Mouse (Mus musculus): ENCODE data around the gene Mtg2.

Gene Mtg2

DNA sequence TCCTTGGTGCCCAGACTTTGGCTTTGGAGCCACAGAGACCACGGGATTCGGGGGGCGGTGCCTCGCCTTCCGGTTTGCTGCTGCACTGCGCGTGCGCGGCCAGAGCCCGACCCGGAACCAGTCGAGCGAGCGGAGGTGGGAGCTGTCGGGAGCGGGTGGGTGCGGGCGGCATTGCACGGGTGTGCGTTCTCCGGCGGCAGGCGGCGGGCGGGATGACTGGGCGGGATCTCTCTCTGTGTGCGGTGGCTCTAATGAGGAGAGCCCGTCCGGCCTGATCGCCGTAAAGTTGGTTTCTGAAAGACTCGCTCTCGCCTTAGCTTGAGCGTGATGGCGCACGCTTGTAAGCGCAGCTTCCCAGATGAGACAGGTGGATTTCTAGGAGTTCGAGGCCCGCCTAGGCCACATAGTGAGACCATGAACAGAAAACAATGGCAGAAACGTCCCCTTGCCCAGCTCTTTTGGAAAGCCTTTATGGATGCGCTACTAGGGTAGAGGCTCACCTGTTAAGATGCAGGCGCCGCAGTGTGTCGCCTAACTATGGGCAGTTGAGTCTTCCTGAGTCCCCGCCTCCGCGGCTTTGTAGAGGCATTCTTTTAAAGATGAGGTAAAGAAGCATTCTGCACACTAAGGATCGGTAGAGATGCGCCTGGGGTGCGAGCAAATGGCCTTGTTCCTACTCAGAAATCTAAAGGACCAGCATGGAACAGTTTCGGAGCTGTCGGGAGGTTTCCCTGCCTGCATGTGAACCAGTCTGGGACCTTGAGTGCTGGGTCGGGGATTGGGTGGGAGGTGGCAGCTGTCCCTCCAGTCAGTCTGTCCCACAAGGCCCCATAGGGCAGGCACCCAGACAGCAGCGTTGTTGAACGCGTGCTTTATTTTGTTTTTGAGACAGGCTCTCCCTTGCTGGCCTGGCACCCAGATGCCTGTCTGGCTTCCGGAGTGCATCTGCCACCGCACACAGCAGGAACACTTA, at the start of gene Mtg2:
Gene Mtg2, plus strand, starts transcription at position 108 of the 973 bp plus-strand sequence.
- peak; percentile 91 to 96 for DNase-seq (ENCODE audit: low spot score in 2 of 2)

DNA sequence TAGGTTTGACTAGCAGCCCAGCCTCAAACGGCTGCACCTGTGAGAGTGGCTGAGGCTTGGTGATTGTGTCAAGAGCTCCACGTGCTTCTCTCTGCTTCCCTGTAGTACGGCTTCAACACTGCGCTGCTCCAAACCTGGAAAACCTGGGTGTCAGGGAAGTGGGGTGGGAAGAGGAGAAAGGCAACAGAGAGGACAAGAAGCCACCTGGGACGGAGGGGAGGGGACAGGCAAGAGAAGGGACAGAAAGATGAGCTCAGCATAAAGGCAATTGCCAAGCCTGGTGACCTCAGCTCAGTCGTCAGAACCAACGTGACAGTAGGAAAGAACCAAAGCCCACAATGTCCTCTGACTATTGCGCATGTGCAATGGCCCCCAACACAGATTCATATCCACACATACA, 49.5 kb upstream of the Mtg2 start:
- no peak for DNase-seq (ENCODE audit: low spot score in 2 of 2)

DNA sequence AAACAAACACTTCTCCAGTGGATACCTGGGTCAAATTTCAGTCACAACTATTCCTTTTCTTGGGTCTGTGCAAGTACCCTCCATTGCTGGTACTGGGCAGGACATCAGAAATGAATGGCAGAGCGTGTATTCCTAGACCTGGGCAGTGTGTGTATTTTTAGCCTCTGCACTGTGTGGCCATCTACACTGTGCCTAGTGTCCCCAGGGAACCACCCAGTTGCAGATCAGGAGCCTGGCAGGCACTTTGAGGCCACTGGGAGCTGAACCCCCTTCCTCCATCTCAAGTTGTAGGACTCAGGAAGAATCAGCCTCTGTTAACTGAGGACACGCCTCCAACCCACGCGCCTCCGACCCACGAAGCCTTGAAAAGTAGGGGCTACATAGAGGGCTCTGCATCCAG, 47.6 kb upstream of the Mtg2 start:
- no peak for DNase-seq (ENCODE audit: low spot score in 2 of 2)

DNA sequence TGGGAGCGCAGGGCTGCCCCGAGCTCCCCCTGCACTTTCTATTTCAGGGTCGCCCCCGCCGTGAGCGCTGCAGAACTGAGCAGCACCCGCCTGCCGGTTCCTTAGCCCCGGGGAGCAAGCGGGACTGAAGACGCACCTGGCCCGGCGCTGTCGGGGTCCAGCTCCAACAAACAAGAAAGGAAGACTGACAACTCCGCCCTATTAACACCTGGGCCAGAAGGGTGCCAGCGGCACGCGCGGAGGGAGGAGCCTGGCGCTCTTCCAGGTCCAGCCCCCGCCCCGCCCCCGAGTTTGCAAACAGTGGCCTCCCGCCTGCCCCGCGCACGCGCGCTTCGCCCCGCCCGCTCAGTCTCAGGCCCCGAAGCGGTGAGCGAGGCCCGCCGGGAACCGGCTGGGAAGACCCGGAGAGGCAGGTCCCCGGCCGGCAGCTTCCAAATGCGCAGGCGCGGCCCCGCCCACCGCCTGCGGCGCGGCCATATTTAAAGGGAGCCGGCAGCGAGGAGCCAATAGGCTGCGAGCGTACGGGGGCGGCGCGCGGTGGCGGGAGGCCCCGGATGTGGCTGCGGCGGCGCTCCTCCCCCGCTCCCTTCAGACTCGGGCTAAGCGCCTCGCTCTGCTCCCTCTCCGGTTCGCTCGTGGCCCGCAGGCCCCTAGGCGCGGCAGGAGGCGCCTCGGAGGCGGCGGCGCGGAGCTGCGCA, 45.8 kb upstream of the Mtg2 start, which contains the start of gene Lsm14b:
Gene Lsm14b, plus strand, starts transcription at position 587 of the 698 bp plus-strand sequence.
- peak; percentile 97 to 99 for DNase-seq (ENCODE audit: low spot score in 2 of 2)

DNA sequence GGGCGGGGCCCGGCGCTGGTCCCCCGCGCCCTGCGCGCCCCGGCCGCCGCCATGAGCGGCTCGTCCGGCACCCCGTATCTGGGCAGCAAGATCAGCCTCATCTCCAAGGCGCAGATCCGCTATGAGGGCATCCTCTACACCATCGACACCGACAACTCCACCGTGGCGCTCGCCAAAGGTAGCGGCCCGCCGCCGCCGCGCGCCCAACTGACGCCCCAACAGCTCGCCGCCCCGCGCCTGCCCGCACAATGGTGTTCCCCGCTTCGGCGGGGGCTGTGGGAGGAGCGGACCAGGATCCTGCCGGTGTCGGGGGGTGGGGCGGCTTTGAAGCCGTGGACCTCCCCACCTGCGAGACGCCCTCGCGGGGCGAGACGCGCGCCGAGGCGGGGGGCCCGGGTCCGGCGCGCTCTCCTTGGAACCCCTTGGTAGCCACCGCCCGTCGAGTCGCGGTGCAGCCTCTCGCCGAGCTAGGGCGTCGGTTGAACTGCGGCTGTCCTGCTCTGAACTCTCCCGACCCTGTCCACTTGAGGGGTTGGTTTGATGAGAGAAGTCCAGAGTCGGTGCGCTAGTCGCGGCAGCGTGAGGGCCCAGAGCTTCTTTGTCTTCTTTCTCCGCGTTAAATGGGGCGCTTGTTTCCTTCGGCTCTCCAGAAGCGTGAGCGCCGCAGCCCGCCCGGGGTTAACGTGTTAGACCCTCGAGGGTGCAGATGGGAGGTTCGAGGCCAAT, 45.1 kb upstream of the Mtg2 start:
- DNase-seq (ENCODE audit: low spot score in 2 of 2): peak in 1 of 2 experiments; percentile 48

DNA sequence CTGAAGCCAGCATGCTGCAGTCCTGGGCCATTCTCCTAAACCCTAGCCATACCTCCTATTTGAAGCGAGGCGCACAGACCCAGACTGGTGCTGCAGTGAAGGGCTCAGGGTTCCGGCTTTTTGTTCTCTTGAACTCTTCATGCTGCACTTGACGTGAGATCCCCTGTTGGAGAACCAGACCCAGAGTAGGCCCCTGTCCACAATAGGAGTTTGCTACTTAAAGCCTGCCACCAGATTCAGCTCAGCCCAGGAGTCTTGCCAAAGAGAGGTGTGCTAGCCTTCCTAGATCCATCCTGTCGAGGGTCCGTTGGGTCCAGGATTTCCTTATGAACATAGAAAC, 44.6 kb upstream of the Mtg2 start:
- no peak for DNase-seq (ENCODE audit: low spot score in 2 of 2)

DNA sequence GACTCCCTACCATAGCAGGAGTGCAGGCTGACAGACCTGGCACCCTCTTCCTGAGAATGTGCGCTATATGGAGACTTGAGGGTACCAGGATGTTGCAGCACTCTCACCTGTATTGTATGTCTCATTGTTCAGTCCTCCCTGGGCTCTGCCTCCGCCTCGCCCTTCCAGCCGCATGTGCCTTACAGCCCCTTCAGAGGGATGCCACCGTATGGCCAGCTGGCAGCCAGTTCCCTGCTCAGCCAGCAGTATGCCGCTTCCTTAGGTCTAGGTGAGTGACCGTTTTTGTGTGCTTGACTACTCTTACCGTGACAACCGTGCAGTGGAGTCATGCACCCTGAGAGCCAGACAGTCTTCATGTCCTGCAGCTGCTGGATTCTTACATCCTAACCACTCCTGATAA, 42.6 kb upstream of the Mtg2 start:
- DNase-seq (ENCODE audit: low spot score in 2 of 2): no peak

DNA sequence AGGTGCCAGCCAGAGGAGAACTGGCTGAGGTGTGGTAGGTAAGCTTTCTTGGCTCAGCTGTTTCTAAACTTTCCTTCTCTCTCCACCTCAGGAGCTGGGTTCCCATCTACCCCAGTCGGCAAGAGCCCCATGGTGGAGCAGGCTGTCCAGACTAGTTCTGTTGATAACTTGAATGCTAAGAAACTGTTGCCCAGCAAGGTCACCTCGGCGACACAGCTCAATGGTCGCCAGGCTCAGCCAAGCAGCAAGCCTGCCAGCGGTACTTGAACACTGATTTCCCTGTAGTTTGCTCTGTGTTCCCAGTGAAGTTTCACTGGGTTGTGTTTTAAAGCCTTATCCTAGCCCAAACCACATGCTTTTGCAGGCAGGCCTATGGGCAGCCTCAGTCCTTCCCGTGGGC, 39.1 kb upstream of the Mtg2 start:
- no peak for DNase-seq (ENCODE audit: low spot score in 2 of 2)

DNA sequence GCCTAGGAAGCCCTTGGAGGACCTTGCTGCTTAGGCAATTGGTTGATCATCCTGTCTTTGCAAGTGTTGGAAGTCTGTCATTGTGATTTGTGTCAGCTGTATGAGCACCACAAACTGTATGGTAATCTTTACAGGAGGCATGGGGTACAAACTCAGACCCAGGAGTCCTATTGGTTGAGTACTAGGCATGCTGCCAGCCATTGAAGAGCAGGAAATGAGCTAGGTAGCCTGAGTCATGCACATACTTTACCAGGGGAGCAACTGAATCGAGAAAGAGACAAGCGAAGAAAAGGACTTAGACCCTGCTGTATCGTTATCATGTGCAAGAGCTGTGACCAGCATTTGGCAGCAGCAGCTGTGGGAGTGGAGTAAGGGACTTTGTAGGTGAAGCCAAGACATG, 37.5 kb upstream of the Mtg2 start:
- no peak for DNase-seq (ENCODE audit: low spot score in 2 of 2)

DNA sequence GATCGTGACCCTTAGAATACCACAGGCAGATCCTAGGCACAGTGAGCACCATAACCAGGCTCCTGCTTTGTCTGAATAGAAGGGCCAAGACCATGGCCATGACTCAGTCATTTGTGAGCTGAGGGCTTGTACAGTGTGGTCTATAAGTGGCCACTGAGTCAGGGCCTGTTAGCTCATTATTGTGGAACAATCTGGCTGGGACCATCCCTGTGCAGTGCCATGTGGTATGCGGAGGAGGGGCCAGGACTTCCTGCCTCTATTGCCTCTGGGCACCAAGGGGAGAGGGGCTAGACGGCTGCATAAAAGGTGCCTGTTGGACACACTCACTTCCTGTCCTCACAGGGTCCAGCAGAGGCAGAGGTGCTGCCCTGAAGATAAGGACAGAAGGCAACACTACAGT, 36.4 kb upstream of the Mtg2 start:
- DNase-seq (ENCODE audit: low spot score in 2 of 2): no peak

DNA sequence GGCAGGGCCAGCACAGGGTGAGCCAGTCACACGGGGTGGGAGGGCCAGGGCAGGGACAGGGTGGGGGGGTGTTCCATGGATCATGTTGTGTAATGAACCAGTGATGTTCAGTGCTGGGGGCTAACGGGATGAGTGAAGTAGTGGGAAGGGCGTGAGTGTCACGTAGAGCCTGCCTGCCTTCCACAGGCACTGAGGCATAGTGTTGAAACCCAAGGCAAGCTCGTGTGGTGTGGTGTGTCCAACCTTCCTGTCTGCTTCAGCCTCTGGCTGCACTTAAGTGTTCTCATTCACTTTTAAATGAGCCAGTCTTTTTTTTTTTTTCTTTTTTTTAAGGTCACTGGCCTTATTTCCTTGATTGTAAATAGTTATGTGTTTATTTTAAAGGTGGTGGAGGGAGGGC, 35.6 kb upstream of the Mtg2 start:
- no peak for DNase-seq (ENCODE audit: low spot score in 2 of 2)

DNA sequence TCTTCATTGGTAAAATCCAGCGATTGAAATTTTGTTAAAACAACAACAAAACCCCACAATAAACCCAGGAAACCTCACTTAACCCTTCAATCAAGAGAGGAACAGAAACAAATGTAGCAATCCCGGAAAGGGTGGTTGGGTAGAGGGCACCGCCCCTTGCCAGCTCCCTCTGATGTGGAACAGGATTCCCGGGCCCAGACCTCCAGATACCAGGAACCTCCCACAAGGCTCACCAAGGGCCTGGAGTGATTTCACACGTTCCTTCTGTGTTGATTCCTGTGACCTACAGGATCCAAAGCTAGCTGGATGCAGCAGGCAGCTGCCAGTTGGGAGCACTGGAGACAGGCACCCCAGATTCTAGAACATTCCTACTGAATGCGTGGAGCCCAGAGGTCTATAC, 30.0 kb upstream of the Mtg2 start:
- DNase-seq (ENCODE audit: low spot score in 2 of 2): no peak

DNA sequence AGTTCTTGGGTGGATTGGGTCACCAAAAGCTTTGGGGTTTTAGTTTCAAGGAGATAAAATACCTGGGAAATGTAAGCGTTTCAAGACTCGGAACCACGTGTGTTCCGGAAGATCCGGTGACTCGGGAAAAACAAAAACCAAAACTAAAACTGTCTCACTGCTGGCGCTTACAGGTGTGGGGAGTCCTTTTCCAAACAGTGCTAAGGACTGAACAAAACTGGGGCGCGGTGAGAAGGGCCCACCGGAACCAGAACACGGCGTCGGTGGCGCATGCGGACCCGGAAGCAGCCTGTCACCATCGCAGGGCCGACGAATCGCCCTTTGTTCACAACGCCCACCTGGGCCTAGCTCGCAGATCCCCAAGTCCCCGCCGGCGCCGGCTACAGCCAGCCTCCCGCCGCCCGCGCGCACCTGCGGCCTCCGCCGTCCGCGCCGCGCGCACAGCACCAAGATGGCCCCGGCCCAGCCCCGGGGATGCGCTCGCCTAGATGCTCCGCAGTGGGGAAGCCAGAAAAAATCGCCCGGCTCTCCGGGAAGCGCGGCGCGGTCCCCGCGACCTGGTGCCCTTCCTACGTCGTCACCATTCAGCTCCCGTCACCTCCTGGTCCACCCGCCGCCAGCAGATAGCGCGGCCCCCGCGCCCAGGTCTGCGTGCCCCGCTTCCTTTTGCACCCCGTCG, 28.7 kb upstream of the Mtg2 start:
- DNase-seq (ENCODE audit: low spot score in 2 of 2): peak in 1 of 2 experiments; percentile 38

DNA sequence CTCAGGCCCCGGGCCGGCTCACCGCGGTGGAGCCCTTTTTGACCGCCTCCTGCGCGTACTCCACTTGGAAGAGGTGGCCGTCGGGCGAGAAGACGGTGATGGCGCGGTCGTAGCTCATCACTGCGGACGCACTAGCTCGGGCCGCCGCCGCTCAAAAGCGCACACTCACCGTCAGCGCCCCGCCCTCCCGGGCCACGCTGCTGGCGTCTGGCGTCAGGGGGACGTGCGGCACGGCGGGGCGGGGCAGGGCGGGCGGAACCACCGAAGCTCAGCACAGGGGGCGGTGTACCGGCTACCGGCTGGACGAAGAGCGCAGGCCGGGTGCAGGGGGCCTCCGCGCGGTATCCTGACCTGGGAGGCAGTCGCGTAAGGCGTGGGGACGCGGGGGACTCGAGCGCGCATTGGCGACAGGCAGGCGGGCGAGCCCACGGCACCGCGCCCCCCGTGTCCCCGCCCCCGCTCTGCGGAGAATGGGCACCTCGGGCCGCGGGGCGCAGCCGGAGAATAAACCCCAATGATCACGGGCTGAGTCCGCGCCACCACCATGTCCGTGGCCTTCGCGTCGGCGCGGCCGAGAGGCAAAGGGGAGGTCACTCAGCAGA, 28.0 kb upstream of the Mtg2 start, which contains the start of the genes Psma7 and Ss18l1:
Gene Psma7, minus strand, starts transcription at position 178 of the 602 bp plus-strand sequence.
Gene Ss18l1, plus strand, starts transcription at position 254 of the 602 bp plus-strand sequence.
- DNase-seq (ENCODE audit: low spot score in 2 of 2): peak; percentile 81 to 83

DNA sequence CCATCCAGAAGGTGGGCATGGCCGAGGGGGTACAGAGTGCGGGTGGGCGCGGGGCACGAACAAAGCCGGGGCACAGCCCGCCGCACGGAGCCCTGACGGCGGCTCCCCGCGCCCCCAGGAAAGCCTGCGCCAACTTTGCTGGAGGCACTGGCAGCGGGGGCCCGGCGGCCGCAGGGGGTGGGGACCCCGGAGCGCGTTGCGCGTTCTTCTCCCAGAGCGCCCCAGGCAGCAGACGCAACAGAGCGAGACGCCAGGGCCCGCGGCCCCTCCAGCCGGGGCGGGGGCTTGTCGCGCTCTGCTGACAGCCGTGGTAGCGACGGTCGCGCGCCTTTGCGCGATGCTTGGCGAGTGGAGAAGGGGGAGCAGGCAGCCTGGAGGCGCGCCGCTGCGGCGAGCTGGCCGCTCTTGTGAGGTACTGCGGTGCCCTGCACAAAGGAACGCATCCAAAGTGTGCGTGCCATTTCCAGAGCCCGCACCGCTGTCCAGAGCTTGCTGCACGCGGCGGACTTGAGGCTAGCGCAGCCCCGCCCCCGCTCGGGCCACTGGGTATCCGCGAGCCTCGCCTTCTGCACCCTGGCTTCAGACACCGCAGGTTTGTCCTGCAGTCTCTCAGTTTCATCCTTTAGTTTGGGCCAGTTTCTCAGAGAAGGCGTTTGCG, 27.4 kb upstream of the Mtg2 start:
- DNase-seq (ENCODE audit: low spot score in 2 of 2): peak; percentile 64 to 69

DNA sequence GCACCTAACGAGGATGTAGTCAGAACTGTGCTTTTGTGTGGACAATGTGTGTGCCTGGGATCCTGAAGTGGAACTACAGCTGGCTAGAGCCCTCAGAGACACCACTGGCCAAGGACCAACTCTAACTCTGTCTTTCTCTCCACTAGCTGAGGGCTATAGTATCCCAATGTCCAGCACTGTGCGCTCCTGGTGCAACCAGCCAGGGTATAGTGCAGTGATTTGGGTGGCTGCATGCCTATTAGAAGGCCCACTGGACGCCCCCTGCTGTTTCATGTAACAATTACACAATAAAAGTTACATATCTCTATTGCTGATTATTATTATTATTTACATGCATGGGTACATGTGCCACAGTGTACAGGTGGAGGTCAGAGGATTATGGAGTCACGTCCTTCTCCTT, 25.1 kb upstream of the Mtg2 start:
- DNase-seq (ENCODE audit: low spot score in 2 of 2): no peak

DNA sequence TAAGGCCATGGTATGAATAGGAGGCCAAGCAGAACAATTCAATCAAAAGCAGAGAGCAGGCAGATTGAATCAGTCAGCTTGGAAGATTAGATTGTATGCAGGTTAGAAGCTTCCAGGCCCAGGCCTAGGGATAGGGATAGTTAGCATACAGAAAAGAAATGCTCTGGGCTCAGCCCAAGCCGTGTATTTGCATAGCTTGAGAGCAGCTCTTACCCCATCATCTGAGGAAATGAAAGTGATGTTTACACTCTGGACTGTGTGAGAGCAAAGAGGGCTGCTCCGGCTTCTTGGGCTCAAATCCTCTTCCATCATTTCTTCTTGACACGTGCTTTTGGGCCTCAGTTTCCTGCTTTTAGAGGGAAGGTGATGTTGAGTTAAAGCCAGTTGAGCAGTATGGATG, 22.8 kb upstream of the Mtg2 start:
- no peak for DNase-seq (ENCODE audit: low spot score in 2 of 2)

DNA sequence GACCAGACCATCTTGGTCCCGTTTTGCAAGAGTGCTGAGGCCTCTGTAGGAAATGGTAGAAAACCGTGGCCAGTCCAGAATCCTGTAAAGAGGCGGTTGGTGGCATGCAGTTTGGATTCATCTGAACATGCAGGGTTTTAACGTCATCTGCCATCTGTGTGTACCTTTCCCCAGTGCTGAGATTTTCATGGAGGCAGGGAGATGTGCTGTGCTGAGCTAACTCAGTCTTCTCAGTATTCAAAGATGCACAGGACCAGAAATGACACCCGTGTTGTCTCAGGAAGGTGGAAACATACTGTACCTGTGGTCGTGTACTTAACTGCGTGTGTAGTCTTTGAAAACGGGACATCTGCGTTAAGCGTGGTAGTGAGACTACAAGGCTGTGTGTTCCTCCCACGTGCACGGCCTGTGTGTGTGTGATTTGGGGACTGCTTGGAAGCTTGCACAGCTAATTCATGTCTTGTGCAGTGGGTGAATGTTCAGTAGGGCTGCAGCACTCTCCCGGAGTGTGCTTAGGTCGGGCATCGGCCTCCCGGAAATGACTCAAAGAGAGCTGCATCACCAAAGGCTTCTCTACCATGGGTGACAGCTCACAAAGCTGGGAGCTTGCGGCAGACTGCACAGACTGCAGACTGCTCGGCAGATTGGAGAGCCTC, 22.3 kb upstream of the Mtg2 start:
- no peak for DNase-seq (ENCODE audit: low spot score in 2 of 2)

DNA sequence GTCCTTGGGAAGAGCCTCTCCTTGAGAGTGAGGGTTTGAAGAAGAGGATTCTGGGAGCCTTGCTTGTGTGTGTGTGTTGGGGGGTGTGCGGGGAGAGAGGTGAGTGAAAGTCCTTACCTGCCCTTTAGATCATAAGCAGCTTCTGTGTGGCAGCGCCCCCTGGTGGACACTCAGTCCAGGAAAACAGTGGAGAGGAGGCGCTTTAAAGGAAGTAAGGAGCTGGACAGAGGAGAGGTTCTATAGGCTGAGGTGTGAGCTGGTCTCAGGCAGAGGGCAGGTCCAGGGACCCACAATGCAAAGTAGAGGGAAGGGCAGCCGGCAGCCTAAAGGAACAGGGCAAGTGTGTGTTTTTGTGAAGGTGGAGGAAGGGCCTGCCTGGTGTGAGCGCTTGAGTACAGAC, 19.4 kb upstream of the Mtg2 start:
- peak; percentile 62 to 81 for DNase-seq (ENCODE audit: low spot score in 2 of 2)
